Mouse (Mus musculus) CH12.LX (cell line): ENCODE results near the gene Wnt1. TPM values are rescaled to one million over a fixed set of nuclear protein-coding genes. Genes with fewer than 3 reads are reported as not detected.

Source experiments
- DNase-seq: peaks from one replicate; pipeline ENCODE4 v3.0.0-alpha.2; 2013; ENCODE audit errors: extremely low read depth
- H3K27ac ChIP-seq: 2 replicates; pipeline ENCODE4 v1.5.1; 2012; ENCODE audit warnings: low read depth, mild to moderate bottlenecking, control low read depth, moderate library complexity; ENCODE audit not compliant: insufficient read depth
- H3K27me3 ChIP-seq: replicated peaks from 2 replicates; pipeline ENCODE3; 2012; ENCODE audit warnings: inconsistent platforms
- H3K36me3 ChIP-seq, 2 experiments: replicated peaks in 1 of 2; 2 replicates each; pipeline versions ENCODE3 to v1.6.1; 2012; ENCODE audit warnings: inconsistent platforms in 1 of 2, low read length in 1 of 2, mild to moderate bottlenecking in 1 of 2, mixed read lengths in 1 of 2, moderate library complexity in 1 of 2; ENCODE audit not compliant: control insufficient read depth in 1 of 2, insufficient read depth in 1 of 2
- H3K4me1 ChIP-seq, 2 experiments: 2 replicates each; pipeline ENCODE4 v1.6.1; 2012; ENCODE audit warnings: inconsistent platforms in 1 of 2, moderate library complexity in 1 of 2; ENCODE audit not compliant: insufficient read depth in 2 of 2, control insufficient read depth in 1 of 2
- H3K4me2 ChIP-seq: 2 replicates; pipeline ENCODE4 v1.6.1; 2012; ENCODE audit warnings: low read depth, mild to moderate bottlenecking, control low read depth; ENCODE audit not compliant: poor library complexity, insufficient read depth, severe bottlenecking
- H3K4me3 ChIP-seq, 3 experiments: fragments of 150-350 bp in 1 of 3; sonication (generic) in 1 of 3; replicated peaks in 1 of 3; 2 replicates each; pipeline versions ENCODE3 to v1.5.1; 2011 to 2012; ENCODE audit warnings: low read depth in 2 of 3, low read length in 2 of 3, mild to moderate bottlenecking in 2 of 3, moderate library complexity in 2 of 3, control low read depth in 1 of 3, improper control_type of control experiment in 1 of 3, inconsistent platforms in 1 of 3, mixed read lengths in 1 of 3; ENCODE audit not compliant: poor library complexity in 1 of 3
- H3K79me2 ChIP-seq: replicated peaks from 2 replicates; pipeline ENCODE4 v1.6.1; 2012; ENCODE audit warnings: mild to moderate bottlenecking, moderate library complexity; ENCODE audit not compliant: control insufficient read depth, poor library complexity, insufficient read depth, severe bottlenecking; ENCODE audit errors: extremely low read depth
- H3K9ac ChIP-seq: 2 replicates; pipeline ENCODE4 v1.6.1; 2012; ENCODE audit warnings: low read depth, mild to moderate bottlenecking, control low read depth, moderate library complexity; ENCODE audit not compliant: insufficient read depth
- H3K9me3 ChIP-seq: replicated peaks from 2 replicates; pipeline ENCODE3; 2012; ENCODE audit warnings: low read length, inconsistent platforms, mixed read lengths
- CHD1 ChIP-seq: IDR thresholded peaks from 2 replicates; pipeline ENCODE4 v1.6.1; 2012; ENCODE audit warnings: low read depth, low read length, improper control_type of control experiment, inconsistent platforms
- CHD2 ChIP-seq: IDR thresholded peaks from 2 replicates; pipeline ENCODE4 v1.6.1; 2011; ENCODE audit warnings: low read length, improper control_type of control experiment
- GABPA ChIP-seq: IDR thresholded peaks from 2 replicates; pipeline ENCODE4 v1.6.1; 2012; ENCODE audit warnings: low read depth, low read length, improper control_type of control experiment, inconsistent platforms; ENCODE audit not compliant: insufficient replicate concordance
- JUN ChIP-seq: IDR thresholded peaks from 2 replicates; pipeline ENCODE4 v1.6.1; 2011; ENCODE audit warnings: low read depth, mild to moderate bottlenecking, low read length, improper control_type of control experiment, moderate library complexity; ENCODE audit not compliant: insufficient read depth
- JUND ChIP-seq: conservative IDR thresholded peaks from 2 replicates; pipeline ENCODE4 v1.6.1; 2011; ENCODE audit warnings: low read depth, low read length, improper control_type of control experiment
- MAFK ChIP-seq: IDR thresholded peaks from 2 replicates; pipeline ENCODE4 v1.6.1; 2011; ENCODE audit warnings: low read length, improper control_type of control experiment; ENCODE audit not compliant: insufficient replicate concordance
- MYC ChIP-seq: IDR thresholded peaks from 2 replicates; pipeline ENCODE4 v1.6.1; 2011; ENCODE audit warnings: low read depth, mild to moderate bottlenecking, improper control_type of control experiment, low read length
- NRF1 ChIP-seq: IDR thresholded peaks from 2 replicates; pipeline ENCODE4 v1.6.1; 2014; ENCODE audit warnings: low read depth, mild to moderate bottlenecking, inconsistent platforms, low read length, improper control_type of control experiment, moderate library complexity
- PAX5 ChIP-seq: IDR thresholded peaks from 2 replicates; pipeline ENCODE4 v1.6.1; 2012; ENCODE audit warnings: low read length, inconsistent platforms, mixed read lengths
- SIN3A ChIP-seq: IDR thresholded peaks from 2 replicates; pipeline ENCODE4 v1.6.1; 2012; ENCODE audit warnings: low read length, improper control_type of control experiment, inconsistent platforms
- SMC3 ChIP-seq: IDR thresholded peaks from 2 replicates; pipeline ENCODE4 v1.6.1; 2011; ENCODE audit warnings: low read depth, low read length, improper control_type of control experiment
- TCF12 ChIP-seq: IDR thresholded peaks from 2 replicates; pipeline ENCODE4 v1.6.1; 2014; ENCODE audit warnings: low read depth, mild to moderate bottlenecking, inconsistent platforms, low read length, improper control_type of control experiment
- UBTF ChIP-seq: IDR thresholded peaks from 2 replicates; pipeline ENCODE4 v1.6.1; 2012; ENCODE audit warnings: low read depth, mild to moderate bottlenecking, inconsistent platforms, low read length, improper control_type of control experiment, moderate library complexity
- USF1 ChIP-seq: IDR thresholded peaks from 2 replicates; pipeline ENCODE4 v1.6.1; 2014; ENCODE audit warnings: low read depth, mild to moderate bottlenecking, inconsistent platforms, low read length, improper control_type of control experiment
- USF2 ChIP-seq: conservative IDR thresholded peaks from 2 replicates; pipeline ENCODE4 v1.6.1; 2011; ENCODE audit warnings: low read depth, low read length, improper control_type of control experiment
- ZC3H11A ChIP-seq: IDR thresholded peaks from 2 replicates; pipeline ENCODE4 v1.6.1; 2012; ENCODE audit warnings: low read depth, mild to moderate bottlenecking, inconsistent platforms, low read length, improper control_type of control experiment
- ZMIZ1 ChIP-seq: IDR thresholded peaks from 2 replicates; pipeline ENCODE4 v1.6.1; 2012; ENCODE audit warnings: low read depth, mild to moderate bottlenecking, inconsistent platforms, low read length, improper control_type of control experiment
- ZNF384 ChIP-seq: IDR thresholded peaks from 2 replicates; pipeline ENCODE4 v1.6.1; 2012; ENCODE audit warnings: low read depth, low read length, improper control_type of control experiment, inconsistent platforms
- dilution Hi-C: fragments of 300-500 bp; cut with MboI; formaldehyde crosslinking; loops from 2 replicates; pipeline ENCODE4 v1.14.3; 2020; ENCODE audit warnings: low sequenced_read_pairs; ENCODE audit not compliant: extremely low pct_unique_long_range_greater_than_20kb, extremely low pct_ligation_motif_present
- in situ Hi-C: fragments of 300-500 bp; cut with MboI; formaldehyde crosslinking; loops from 3 replicates; pipeline ENCODE4 v1.14.3; 2019; ENCODE audit warnings: low sequenced_read_pairs, low pct_ligation_motif_present, low pct_unique_long_range_greater_than_20kb, mixed read lengths
- polyA plus RNA-seq: library from polyadenylated mRNA; unstranded; fragments of >175 nt; gene quantifications from 2 replicates; pipeline ENCODE4 v1.2.1, GENCODE M21; 2012; ENCODE audit warnings: low read depth; ENCODE audit not compliant: insufficient read length
- total RNA-seq, 2 experiments: library from RNA; depleted of rRNA; stranded (reverse); fragments of 300-350 nt in 1 of 2; fragments of >200 nt in 1 of 2; gene quantifications; 2 replicates each; pipeline ENCODE4 v1.2.3; 2012 to 2014

Wnt1 gene
- total and polyA plus RNA-seq, 3 experiments = not detected

DNA sequence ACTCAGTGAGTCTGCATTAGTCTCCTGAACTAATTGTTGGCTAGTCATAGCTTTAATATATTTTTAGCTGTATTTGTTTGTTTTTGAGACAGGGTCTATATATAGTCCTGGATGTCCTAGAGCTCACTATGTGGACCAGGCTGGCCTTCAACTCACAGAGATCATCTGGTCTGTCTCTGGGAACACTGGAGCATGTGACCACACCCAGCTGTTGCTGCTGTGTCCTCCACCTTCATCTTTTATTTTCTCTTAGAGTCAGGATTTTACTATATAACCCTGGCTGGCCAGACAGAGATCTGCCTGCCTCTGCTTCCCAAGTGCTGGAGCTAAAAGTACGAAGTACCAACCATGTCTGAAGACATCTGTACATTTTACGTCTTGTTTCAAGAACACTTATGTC is 40.6 kb upstream of the Wnt1 start:
- Histone ChIP-seq H3K4me1 (peaks cover 12 to 50% of the 10 kb centered on the region in 2 experiments), H3K4me3 (no peak overlapping the region), H3K4me2 (no peak overlapping the region), H3K9ac (no peak overlapping the region), H3K27me3 (no peaks in the 10 kb centered on the region)
- dilution Hi-C loops = no loop called here
- in situ Hi-C loops = no loop called here
- no peak for DNase-seq
- TF ChIP-seq ZNF384 = no peak
- TF ChIP-seq MYC = no peak
- no peak for TF ChIP-seq JUND
- TF ChIP-seq, all 38 proteins: peak for 0
- Histone ChIP-seq H3K36me3 (peaks cover 22 to 86% of the 10 kb centered on the region in 2 experiments), H3K79me2 (peaks cover 58% of the 10 kb centered on the region), H3K27ac (no peak overlapping the region), H3K9me3 (peaks cover 14% of the 10 kb centered on the region)

DNA sequence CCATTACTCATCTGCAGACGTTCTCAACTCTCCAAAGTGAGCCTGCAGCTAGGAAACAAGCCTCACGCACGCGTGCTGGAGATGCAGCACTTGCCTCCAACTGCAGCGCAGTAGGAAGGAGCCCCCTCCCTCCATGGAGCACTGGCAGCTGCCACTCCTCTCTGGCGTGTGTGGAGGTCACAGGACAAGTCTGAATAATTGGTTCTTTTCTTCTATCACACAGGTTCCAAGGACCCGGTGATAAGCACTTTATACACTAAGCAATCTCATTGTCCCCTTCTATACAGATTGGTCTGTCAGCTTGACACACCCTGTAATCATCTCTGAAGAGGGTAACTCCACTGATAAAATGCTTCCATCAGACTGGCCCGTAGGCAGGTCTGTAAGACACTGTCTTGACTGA is 36.6 kb upstream of the Wnt1 start:
- H3K79me2 ChIP-seq = peaks cover 55% of the 10 kb centered on the region
- peaks cover 10 to 53% of the 10 kb centered on the region in 2 experiments for H3K4me1 ChIP-seq
- no peaks in the 10 kb centered on the region for H3K27me3 ChIP-seq
- peaks cover 10 to 82% of the 10 kb centered on the region in 2 experiments for H3K36me3 ChIP-seq
- H3K27ac ChIP-seq = no peak overlapping the region
- TF ChIP-seq ZMIZ1 (no peak), SIN3A (no peak), TCF12 (no peak), NRF1 (no peak), SMC3 (no peak), PAX5 (no peak), ZC3H11A (no peak), UBTF (no peak), GABPA (no peak), CHD2 (no peak), USF1 (no peak), JUN (no peak), USF2 (no peak), CHD1 (no peak), MAFK (no peak)
- no peaks in the 10 kb centered on the region for H3K9me3 ChIP-seq
- dilution Hi-C loops = no loop called here
- DNase-seq = no peak
- no peak overlapping the region for H3K9ac ChIP-seq
- H3K4me2 ChIP-seq = no peak overlapping the region
- no peak overlapping the region for H3K4me3 ChIP-seq
- in situ Hi-C loops = no loop called here
